In the genomic region with DNA sequence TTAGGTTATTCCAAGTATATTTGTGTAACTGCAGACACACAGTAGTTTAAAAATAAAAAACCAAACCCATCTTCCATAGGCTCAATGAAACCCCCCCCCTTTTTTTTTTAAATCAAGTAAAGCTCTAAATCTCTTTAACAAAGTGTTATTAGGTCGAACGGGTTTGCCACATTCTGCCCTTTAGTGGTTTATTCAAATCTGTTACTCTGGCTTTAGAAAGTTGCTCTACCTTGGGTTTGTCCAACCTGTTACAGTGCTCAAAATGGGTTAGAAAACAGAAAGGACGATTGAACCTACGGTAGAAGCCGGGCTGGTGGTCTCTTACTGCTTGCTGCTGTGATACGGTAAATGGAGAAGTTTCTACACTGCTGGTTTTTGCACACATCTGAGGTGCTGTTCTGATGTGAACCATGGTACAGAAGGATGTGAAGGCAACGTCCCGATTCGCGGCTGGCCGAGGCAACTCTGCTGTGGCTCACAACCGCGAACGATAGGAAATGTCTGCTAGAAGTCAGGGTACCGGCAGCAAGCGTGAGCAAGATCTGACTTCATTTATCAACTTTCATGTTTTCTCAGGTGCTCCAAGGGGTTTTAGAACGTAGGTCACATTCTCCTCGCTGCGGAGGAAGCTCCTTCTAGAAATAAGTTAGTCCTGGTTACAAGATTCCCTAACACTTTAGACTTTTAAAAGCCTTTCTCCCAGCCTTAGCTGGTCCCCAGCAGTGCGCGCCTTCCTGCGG, we compare ENCODE assay signal across 8 mouse cellular contexts. TPM values are rescaled to one million over a fixed set of nuclear protein-coding genes. Genes with fewer than 3 reads are reported as not detected.
A peak's percentile ranks its signal among the peaks of the same experiment; 100 is the strongest.
DNase-seq lines count a peak whose midpoint lies in the region; ATAC-seq and TF ChIP-seq lines count a peak whose summit lies in the region.

No protein-coding gene starts in this region.

- 51% methylated on average over 22 of the region's 22 CpGs for WGBS in heart, postnatal 0 days
- WGBS in liver, embryonic 15.5 days (ENCODE audit: insufficient replicate concordance): 47% methylated on average over 22 of the region's 22 CpGs

- TF ChIP-seq CTCF in heart, postnatal 0 days (IDR thresholded peaks at IDR 0.05; ENCODE audit: low read depth): no peak

- H3K4me3 ChIP-seq in heart, postnatal 0 days (ENCODE audit: low read depth, low read length): peak overlapping the region; percentile 69
- H3K4me3 ChIP-seq in liver, embryonic 15.5 days (replicated peaks): no peak overlapping the region

- H3K4me2 ChIP-seq in heart, postnatal 0 days (ENCODE audit: low read depth, low read length): peak overlapping the region; percentile 54
- peak overlapping the region; percentile 25; the same call in 1 of the 2 replicates for H3K4me2 ChIP-seq in liver, embryonic 15.5 days

- H3K27ac ChIP-seq in heart, postnatal 0 days (ENCODE audit: low read depth): peak overlapping the region; percentile 85
- H3K27ac ChIP-seq in liver, embryonic 15.5 days (replicated peaks): no peak overlapping the region

- no peaks in the 10 kb centered on the region for H3K36me3 ChIP-seq in heart, postnatal 0 days (replicated peaks; ENCODE audit: control insufficient read depth, insufficient read depth, low read length)
- H3K36me3 ChIP-seq in liver, embryonic 15.5 days (replicated peaks): no peaks in the 10 kb centered on the region

- ATAC-seq in heart, postnatal 0 days (ENCODE audit: insufficient read depth, low read depth): no peak
- no peak for ATAC-seq in liver, embryonic 15.5 days (ENCODE audit: insufficient read depth)
- ATAC-seq in megakaryocyte progenitor cell, adult 5-6 weeks (replicated peaks; ENCODE audit: poor library complexity): no peak; the same call in 1 of the 2 replicates

- TF ChIP-seq EP300 in heart, postnatal 0 days (IDR thresholded peaks at IDR 0.05; ENCODE audit: low read depth): no peak

- no peaks in the 10 kb centered on the region for H3K4me1 ChIP-seq in heart, postnatal 0 days (ENCODE audit: control insufficient read depth, insufficient read depth)
- no peaks in the 10 kb centered on the region for H3K4me1 ChIP-seq in liver, embryonic 15.5 days (replicated peaks)

- peak overlapping the region; percentile 49 for H3K9ac ChIP-seq in heart, postnatal 0 days (replicated peaks; ENCODE audit: low read depth, low read length)
- no peak overlapping the region for H3K9ac ChIP-seq in liver, embryonic 15.5 days

- DNase-seq in adrenal gland, adult 2 months: peak; percentile 24
- DNase-seq in adrenal gland, postnatal 25 days: no peak
- peak; percentile 35 for DNase-seq in Muller cell, postnatal 12 days (ENCODE audit: inconsistent ontology term)
- no peak for DNase-seq in heart, postnatal 0 days (ENCODE audit: low spot score)
- no peak for DNase-seq in frontal cortex, adult 2 months (ENCODE audit: extremely low spot score in 1 of 2, low spot score in 1 of 2)
- no peak for DNase-seq in cerebellum, adult 9-10 months

- peaks cover 22% of the 10 kb centered on the region for H3K9me3 ChIP-seq in heart, postnatal 0 days (replicated peaks; ENCODE audit: control insufficient read depth, low read length)
- H3K9me3 ChIP-seq in liver, embryonic 15.5 days (replicated peaks): peaks cover 11% of the 10 kb centered on the region; the same call in 1 of the 2 replicates

- no peaks in the 10 kb centered on the region for H3K27me3 ChIP-seq in heart, postnatal 0 days (ENCODE audit: control insufficient read depth, insufficient read depth, low read length)
- peaks cover 96% of the 10 kb centered on the region for H3K27me3 ChIP-seq in liver, embryonic 15.5 days

RNA-seq across cellular contexts. Expression of a gene that starts 11.8 kb away (rescaled TPM):
- total RNA-seq in adrenal gland, adult 2 months (2021): 10 to 100 TPM; 32.3 to 58.6 TPM
- polyA plus RNA-seq in adrenal gland, adult 2 months (2012; rRNA removed): 209 and 411 TPM in 2 replicates
- total RNA-seq in adrenal gland, postnatal 25 days (2021): 54.9 and 56.7 TPM in 2 replicates
- 717 and 1,330 TPM in 2 replicates for total RNA-seq in heart, postnatal 0 days (2014; rRNA removed; ENCODE audit: low replicate concordance)
- 664 and 669 TPM in 2 replicates for polyA plus RNA-seq in heart, postnatal 0 days (2015; fragmentation: Nextera tagmentation; extraction: Ambion mirVana)
- 186 and 187 TPM in 2 replicates for polyA plus RNA-seq in liver, embryonic 15.5 days (2015; fragmentation: Nextera tagmentation; extraction: Ambion mirVana)
- not detected in 2 replicates for total RNA-seq in megakaryocyte progenitor cell, adult 5-6 weeks (2015)
- total RNA-seq in megakaryocyte progenitor cell, adult 5-6 weeks (2017): 0.12 TPM in 1 of 2 replicates, not detected in the other
- 53.9 and 57.8 TPM in 2 replicates for polyA plus RNA-seq in frontal cortex, adult 2 months (2012; rRNA removed)

RNA-seq across cellular contexts. Expression of a gene that starts 41.6 kb away (rescaled TPM):
- total RNA-seq in adrenal gland, adult 2 months (2021): 1 to 10 TPM; 5.9 to 9.3 TPM
- 3.4 and 4.5 TPM in 2 replicates for polyA plus RNA-seq in adrenal gland, adult 2 months (2012; rRNA removed)
- total RNA-seq in adrenal gland, postnatal 25 days (2021): 5.7 and 9.9 TPM in 2 replicates
- total RNA-seq in heart, postnatal 0 days (2014; rRNA removed; ENCODE audit: low replicate concordance): 1.7 and 4.7 TPM in 2 replicates
- polyA plus RNA-seq in heart, postnatal 0 days (2015; fragmentation: Nextera tagmentation; extraction: Ambion mirVana): 5.7 and 7.5 TPM in 2 replicates
- polyA plus RNA-seq in liver, embryonic 15.5 days (2015; fragmentation: Nextera tagmentation; extraction: Ambion mirVana): 2.8 and 3.8 TPM in 2 replicates
- 7.5 and 10.2 TPM in 2 replicates for total RNA-seq in megakaryocyte progenitor cell, adult 5-6 weeks (2015)
- total RNA-seq in megakaryocyte progenitor cell, adult 5-6 weeks (2017): 5.2 and 8.4 TPM in 2 replicates
- 6.1 and 7.6 TPM in 2 replicates for polyA plus RNA-seq in frontal cortex, adult 2 months (2012; rRNA removed)

Comparison
In these comparisons a context has a peak if more than half of its experiments do, and no peak if none do; other contexts are left out.
1. DNase-seq: peak in adrenal gland, adult 2 months (single experiment) and Muller cell, postnatal 12 days (single experiment); none in adrenal gland, postnatal 25 days (single experiment), heart, postnatal 0 days (single experiment), frontal cortex, adult 2 months (0 of 2) and cerebellum, adult 9-10 months (single experiment).
2. RNA of a gene that starts 11.8 kb away (total RNA-seq): 717 to 1,330 TPM in heart, postnatal 0 days, 32.3 to 58.6 TPM in adrenal gland, adult 2 months and 54.9 to 56.7 TPM in adrenal gland, postnatal 25 days; 0.12 TPM in megakaryocyte progenitor cell, adult 5-6 weeks; every median in the first group is over 10 times any median in the second.